Mouse (Mus musculus) neutrophil, adult 5-6 weeks (primary cell): ENCODE data around the gene Tff2. TPM values are rescaled to one million over a fixed set of nuclear protein-coding genes. Genes with fewer than 3 reads are reported as not detected.

Source experiments
- ATAC-seq: fragments of 151-379, 151-347 bp; 2 replicates; pipeline ENCODE4 v1.8.0; 2017; ENCODE audit warnings: mild to moderate bottlenecking, moderate TSS enrichment; ENCODE audit not compliant: insufficient number of reproducible peaks, poor library complexity, low FRiP score, severe bottlenecking; ENCODE audit errors: extremely low read depth
- total RNA-seq: library from RNA; stranded (forward); fragments of 200-1000 nt; gene quantifications from 2 replicates; pipeline ENCODE4 v1.2.3, GENCODE M21; 2017

Tff2 gene
- total RNA-seq, 1 experiment from 2014 or later: not detected

DNA sequence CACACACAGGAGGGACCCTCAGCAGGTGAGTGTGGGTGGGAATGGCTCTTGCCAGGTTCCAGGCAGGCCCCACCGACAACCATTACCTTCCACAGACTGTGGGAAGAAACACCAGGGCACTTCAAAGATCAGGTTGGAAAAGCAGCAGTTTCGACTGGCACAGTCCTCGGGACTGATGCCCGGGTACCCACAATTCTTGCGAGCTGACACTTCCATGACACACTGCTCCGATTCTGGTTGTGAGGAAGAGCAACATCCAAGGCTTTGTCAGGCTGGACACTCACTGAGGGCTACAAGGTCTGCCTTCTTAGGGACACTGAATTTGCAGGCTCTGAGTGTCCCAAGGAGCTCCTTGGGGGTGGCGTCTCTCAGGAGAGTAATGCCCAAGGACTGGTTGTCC is 2.0 kb downstream of the Tff2 start:
- no peak for ATAC-seq

DNA sequence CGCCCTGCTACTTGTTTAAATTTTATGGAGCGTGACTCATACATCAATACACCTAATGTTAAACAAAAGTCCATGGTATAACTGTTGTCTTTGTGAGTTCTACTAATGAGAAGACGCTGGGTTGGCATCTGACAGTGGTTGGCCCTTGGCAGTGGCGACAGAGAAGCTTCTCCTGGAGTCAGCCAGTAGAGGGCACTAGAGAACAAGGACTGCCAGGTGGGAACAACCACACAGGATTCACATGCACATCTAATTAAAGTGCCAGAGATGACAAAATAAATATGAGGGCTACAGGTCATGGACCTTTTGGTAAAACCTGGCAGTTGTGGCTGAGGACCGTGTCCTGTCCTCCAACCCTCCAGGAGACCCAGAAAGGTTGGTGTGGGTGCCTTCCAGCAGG is 5.7 kb downstream of the Tff2 start:
- ATAC-seq: peak; percentile 53; the same call in 1 of the 2 replicates

DNA sequence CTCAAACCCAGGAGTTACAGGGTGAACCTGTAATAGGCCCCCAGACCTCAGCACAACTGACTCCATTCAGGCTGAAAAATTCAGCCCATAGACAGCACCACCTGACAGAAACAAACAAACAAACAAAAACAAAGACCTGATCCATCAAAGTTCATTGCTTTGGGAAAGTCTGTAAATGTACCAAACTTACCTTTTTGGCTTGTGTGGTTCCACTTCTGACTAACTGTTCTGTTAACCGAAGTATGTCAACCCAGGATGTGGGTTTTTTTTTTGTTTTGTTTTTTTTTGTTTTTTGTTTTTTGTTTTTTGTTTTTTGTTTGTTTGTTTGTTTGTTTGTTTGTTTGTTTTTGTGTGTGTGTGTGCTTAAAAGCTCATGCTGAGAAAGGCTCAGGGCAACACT is 7.3 kb downstream of the Tff2 start:
- ATAC-seq: no peak

DNA sequence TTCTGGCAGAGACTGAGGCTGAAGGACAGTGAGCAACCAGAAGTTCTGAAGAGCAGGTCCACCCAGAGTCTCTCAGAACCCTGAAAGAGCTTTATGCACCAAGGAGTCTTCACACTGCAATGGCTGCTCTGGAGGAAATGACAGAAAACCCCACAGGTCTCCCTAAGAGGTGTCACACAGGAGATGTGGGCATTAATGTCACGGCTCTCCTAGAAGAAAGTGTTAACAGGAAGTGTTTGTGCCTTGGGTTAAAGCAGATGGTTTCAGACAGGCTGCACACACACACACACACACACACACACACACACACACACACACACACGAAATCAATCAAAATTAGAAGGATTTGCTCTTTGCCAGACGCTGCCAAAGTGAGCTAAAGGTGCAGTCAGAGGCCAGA is 7.8 kb downstream of the Tff2 start:
- no peak for ATAC-seq

DNA sequence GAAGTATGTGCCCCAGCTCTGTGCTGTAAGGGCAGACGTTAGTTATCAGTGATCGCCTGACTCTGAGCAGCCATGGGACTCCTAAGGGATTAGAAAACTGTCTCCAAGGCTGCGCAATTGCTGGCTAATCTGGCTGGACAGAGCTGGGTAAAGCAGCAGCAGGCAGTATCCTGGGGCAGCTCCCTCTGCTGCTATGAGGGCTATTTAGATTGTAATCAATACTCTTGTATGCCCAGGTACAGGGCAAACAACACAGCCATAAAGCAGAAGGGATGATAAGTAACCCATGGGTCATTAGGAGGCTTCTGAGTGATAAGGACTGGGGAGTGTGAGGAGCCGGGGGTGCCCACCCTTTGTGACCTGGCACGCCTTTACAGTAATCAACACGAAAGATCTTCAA is 9.2 kb downstream of the Tff2 start:
- ATAC-seq: no peak

DNA sequence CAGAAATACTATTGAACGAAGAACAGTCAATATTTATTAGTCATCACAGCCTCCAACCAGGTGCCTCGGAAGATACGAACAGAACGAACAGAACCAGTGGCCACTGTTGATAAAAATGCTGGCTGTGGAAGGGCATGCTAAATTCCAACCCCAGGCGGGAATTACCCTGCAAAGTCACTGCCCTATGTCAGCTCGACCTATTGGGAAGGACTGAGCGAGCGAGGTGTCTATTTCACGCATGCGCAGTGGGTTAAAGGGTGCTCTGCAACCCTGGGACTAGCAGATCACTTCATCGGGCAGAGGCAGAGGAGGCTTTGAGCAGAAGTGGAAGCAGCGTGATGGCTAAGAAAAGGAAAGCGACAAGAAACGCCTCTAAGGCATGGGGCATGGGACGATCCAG is 10.3 kb downstream of the Tff2 start:
- ATAC-seq: no peak

DNA sequence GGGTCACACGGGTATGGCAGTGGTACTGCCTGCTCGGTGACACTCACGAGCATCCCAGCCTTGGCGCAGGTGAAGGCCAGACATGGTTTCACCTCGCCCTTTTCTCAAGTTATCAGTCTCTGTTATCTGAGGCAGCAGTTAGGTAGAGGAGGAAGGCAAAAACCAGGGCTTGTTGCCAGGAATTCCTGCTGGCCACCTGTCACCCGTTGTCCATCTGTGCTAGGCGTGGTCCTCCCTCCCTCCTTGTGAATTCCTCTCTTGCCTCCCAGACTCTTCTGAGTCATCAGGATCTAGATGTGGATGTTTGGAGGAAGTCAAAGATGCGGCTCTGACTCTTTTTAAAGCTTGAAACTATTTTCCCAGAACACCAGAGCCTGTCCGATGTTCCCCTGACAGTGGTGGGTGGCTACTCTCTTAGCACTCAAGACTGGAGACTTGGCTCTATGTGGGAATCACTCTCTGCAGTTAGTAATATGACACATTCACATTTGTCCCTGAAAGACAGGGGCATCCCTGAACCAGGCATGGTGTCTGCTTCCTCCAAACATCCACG is 12.7 kb downstream of the Tff2 start:
- ATAC-seq: no peak

DNA sequence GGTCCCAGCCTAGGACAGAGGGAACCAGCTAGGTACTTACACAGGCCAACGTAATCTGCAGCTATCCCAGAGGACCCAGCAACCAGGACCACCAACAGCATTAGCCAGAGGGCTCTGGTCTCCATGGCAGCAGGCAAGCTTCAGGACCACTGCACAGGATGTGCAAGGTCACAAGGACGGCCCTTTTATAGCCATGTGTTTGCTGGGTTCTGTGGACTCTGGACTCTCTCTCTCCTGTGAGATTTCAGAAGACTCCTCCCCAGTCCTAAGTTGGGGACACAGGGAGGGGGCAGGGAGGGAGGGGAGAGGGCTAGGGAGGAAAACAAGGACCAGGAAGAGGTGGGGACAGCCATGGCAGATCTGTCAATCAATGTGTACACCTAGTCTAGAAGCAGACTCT is 14.6 kb downstream of the Tff2 start, which contains the start of gene Tff3:
Gene Tff3 (minus strand): TSS at position 195 of the 400 bp plus-strand sequence.
- ATAC-seq: no peak

DNA sequence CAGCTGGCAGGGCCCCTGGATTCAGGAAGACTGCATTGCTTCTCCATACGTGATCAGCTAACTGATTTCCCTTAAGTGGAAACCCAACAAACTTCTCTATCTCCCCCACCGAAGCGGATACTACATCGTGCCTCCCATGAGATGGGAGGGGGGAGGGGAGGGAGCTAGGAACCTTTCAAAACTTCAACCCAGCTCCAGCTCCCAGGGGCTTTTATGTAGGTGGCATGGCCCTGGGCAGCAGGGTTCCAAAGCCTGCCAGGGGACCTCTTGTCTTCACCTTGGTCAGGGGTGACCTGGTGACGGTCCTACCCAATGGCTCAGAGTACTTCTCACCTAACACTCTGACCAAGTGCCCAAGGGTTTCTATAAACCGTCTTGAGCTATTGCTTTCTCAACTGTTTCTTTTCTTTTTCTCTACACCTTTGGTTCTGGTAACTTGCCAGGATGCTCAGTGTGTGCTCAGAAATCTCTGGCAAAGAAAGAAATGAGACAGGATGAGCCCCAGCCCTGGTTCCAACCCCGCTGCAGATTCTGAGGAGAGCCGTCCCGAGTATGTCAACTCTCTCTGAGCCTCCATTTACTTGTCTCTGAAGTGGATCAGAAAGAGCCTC is 15.3 kb downstream of the Tff2 start:
- ATAC-seq: no peak

DNA sequence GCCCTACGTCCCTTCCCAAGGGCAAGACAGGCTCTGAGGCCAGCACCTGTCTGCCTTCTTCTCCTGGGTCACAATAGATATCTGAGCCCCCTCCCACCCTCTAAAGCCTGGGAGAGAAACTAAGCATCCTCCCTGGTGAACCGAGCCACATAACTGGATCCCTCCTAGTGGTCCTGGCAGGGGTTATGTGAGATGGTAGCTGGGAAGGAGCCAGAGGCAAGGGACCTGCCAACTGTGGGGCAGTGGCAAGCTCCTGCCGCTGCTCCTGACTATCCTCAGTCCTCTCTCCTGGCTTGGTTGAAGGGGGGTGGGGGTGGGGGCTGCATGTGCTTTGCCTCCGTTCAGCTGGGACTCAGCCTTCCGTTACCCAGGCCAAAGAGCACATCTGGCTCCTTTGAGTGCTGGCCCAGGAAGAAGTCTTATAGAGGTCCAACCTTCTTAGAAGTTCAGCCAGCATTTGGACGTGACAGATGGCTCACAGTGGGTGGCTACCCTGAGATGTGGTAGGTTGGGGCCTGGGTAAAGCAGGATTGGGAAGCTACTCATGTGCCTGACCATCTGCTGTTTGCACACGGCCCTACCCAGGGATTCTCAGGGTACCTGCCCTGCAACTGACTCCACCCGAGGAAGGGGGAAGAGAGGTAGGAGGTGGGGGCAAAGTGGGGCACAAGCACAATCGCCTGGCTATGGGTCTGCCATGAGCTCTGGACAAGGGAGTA is 18.4 kb downstream of the Tff2 start:
- ATAC-seq: no peak

DNA sequence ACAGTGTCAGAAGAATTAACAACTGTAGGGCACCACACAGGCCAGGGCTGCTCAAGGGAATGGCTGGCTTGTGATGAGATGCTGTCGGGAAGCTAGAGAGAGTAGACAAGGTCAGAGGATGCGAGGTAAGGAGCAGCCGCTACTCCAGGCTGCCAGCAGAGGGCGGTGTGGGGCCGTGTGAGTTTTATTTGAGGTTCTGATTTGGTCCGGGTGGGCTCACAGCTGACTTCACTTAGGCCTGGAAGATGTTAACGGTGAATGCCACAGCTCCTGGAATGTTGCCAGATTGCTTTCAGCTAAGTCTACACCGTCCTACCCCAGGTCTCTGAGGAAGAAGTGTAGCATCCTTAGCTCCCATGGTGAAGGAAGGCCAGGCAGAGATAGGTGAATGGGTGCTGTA is 22.1 kb downstream of the Tff2 start:
- 0 out of 2 replicates have a peak, but pooled peaks have one; percentile 28 for ATAC-seq

DNA sequence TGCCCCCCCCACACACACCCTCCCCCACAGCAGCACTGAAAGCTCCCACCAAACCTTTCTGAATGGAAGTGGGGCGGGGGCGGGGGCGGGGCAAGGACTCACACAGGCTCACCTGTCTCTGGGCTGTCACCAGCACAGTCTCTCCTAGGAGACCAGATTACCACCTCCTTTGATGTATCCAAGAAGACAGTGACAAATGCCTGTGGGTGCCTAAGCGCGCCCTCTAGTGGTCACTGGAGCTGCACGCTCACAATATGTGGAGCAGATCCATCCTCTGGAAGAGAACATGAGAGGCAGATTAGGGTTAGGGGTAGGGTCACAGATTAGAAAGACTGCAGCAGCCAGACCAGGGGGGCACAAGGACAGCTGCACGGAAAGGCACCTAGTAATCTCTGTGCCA is 24.7 kb downstream of the Tff2 start:
- peak; percentile 62 for ATAC-seq

DNA sequence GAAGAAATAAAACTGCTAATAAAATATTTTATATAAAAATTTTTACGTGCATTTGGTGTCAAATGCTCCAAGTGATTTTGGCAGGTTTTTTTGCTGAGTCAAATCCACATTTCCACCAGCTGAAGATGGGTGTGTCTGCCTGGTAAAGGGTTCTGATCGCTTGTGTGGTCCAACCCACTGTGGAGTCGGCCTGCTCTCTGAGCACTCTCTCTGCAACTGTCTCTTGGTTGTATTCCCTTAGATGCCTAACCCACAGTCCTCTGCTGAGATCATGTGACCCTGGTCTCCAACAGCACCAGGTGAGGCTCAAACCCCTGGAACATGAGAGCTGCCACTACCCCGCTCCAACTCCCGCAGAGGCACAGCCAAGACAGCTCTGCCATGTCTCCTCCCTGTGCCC is 26.1 kb downstream of the Tff2 start:
- no peak for ATAC-seq

DNA sequence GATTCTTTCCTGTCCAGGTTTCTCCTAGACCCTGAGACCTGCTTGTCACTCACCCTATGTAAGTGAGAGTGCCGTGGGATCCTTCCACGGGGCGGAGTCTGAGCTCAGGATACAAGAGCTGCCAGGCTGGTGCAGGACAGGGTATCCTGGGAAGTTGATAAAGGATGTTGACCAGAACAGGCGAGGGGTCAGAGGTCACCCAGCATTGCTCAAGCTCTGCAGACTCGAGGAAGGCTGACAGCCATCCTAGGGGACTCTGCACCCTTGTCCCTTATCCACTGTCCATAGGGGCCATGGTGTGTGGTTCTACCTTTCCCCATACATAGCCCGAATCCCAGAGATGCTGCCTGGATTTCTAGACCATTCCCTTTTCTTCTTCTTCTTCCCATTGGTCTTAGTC is 28.0 kb downstream of the Tff2 start:
- no peak for ATAC-seq

DNA sequence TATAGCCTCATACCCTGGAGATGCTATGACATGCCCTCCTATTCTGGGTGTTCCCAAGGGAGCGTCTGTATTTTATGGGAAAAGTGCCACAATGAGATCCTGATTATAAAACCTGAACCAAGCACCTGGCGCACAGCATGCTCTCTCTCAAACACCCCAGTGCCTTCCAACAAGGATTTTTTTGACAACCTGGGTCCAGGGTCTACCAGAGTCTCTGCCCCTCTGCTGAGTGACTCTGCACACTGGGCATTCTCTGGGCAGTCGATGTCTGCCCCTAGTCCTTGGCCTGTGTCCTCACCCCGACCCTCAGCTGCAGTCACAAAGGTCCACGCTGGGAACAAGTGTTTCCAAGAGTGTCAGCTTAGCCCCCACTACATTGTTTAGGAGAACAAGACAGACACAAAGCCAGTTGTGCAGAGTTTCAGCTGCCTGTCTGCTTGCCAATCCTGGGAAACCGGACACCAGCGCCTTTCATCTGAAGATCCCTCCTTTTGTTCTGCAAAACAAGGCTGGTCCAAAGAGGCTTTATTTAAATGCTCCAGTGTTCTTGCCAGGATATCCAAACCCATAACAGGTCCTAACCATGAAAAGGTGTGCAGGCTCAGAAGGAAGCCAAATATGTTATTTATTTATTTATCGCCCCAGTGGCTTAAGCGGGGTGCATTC is 30.8 kb downstream of the Tff2 start:
- no peak for ATAC-seq

DNA sequence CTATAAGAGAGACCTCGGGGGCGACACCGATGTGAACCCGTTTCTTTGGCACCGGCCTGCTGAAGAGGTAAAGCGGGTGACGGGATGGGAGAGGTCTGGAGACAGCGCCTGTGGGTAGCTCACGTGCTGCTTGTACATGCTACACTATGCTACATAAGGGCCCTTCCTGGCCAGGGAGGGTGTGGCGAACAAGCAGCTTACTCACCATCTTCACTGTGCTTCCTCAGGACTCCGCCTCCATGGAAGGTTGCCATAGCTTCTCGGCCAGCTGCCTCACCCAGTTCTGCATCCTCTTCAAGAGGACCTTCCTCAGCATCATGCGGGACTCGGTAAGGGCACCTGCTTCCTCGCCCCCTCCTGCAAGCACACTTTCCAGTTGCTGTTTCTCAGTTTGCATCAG is 35.7 kb downstream of the Tff2 start:
- no peak for ATAC-seq

DNA sequence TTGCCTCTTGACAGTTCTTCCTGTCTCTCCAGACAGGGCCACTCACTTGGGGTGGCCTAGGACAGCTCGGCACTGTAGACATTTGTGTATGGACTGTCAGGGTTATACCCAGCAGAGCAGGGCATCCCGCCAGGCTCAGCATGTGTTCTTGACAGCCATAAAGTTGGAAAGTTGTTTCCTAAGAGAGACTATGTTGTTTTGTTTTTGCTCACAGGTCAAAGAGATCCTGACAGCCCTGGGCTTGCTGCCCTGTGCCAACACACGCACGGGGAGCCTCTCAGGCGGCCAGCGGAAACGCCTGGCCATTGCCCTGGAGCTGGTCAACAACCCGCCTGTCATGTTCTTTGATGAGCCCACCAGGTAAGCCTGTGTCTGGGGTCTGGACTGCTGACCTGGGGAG is 40.3 kb downstream of the Tff2 start:
- no peak for ATAC-seq

DNA sequence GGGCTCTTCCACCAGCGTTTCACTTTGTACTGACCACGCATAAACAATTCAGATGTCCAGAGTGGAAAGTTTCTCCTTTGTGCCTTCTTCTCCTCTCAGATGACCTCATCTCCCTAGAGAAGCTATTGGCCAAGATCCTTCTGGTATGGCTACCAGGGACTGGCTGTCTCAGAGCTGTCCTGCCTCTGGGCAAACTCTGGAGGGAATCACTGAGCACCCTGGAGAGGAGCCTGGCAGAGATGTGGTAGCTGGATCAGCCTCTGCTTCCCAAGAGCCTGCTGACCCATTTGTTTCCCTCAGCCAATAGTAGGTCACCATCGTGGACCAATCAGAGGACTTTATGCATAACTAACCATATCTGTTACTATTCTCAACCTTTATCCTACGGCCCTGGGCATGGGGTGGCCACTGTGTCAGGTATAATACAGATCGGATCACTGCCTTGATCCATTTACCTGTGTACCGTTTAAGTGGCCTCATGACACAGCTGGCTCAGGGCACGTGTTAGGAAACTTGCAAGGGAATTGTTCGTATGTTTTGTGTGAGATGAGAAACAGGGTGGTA is 41.0 kb downstream of the Tff2 start:
- no peak for ATAC-seq

DNA sequence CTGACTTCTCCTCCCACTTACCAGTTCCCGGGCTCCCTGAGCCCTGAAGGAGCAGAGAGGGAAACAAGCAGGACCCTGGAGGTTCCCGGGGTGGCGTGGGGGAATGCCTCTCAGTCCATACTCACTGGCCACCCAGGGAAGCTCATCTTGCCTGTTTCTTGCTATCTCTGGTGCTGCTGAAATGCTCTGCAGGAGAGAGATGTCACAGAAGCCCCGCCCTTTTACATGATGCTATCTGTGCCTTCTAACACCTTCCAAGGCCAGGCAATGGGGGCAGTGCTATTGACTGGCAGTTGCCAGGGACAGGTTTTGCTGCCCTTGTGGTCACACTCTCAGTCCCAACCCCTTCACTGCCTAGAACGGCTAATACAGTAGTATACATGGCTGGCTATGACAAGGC is 45.3 kb downstream of the Tff2 start:
- ATAC-seq: no peak

DNA sequence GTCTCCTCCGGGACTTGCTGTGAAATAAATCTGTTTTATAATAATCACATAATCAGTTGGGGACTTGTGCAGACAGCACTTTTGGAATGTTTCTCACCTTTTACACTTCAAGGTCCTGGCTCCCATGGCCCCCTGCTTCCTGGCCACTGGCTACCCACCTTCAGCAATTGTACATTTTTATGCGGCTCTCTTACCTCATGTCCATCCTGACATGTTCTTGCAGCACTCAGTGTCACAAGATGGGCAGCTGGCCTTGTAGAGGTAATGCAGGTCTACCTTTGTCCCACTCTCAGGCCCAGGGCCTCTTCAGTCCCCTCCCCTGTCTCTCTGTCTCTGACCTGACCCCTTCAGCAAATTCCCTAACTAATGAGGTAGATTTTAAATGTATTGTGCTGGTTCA is 47.2 kb downstream of the Tff2 start:
- no peak for ATAC-seq
